Mouse (Mus musculus) embryo, embryonic 9.5 days (tissue): ENCODE data around the gene Larp1.

Experiments used
- DNase-seq: peaks from one replicate; pipeline ENCODE4 v3.0.0-alpha.2; 2017; ENCODE audit errors: extremely low spot score

Gene Larp1

DNA sequence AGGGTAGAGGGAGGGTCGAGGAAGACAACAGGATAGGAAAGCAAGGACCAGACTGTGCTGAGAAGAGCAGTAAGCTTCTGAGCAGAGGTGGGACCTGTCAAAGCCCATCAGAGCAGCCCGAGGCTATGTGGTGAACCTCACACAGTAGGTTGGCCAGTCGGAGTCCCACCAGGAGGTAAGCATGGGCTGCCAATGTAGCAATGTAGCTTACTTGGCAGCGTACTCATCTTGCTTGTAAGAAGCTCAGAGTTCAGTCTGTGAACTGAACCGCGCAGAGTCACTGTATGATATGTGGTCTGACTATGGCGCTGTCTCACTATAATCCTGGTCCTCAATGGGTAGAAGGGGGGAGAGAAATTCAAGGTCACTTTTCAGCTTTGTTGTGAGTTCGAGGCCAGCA is 5.7 kb upstream of the Larp1 start:
- DNase-seq, result no peak

GRCm38 (mm10) chr11:58003734-58004133 is 5.1 kb upstream of the Larp1 start:
- DNase-seq, result no peak

GRCm38 (mm10) chr11:58005110-58005509 is 3.8 kb upstream of the Larp1 start:
- DNase-seq, result no peak

GRCm38 (mm10) chr11:58008013-58008412 is 851 bp upstream of the Larp1 start:
- no peak for DNase-seq

GRCm38 (mm10) chr11:58008437-58009050 is 320 bp upstream of the Larp1 start:
- peak; percentile 91 for DNase-seq

- peak; percentile 50 for DNase-seq
Observed at GRCm38 (mm10) chr11:58009516-58010141, 765 bp downstream of the Larp1 start.

GRCm38 (mm10) chr11:58010226-58010781 is 1.4 kb downstream of the Larp1 start:
- DNase-seq, result peak; percentile 12

DNA sequence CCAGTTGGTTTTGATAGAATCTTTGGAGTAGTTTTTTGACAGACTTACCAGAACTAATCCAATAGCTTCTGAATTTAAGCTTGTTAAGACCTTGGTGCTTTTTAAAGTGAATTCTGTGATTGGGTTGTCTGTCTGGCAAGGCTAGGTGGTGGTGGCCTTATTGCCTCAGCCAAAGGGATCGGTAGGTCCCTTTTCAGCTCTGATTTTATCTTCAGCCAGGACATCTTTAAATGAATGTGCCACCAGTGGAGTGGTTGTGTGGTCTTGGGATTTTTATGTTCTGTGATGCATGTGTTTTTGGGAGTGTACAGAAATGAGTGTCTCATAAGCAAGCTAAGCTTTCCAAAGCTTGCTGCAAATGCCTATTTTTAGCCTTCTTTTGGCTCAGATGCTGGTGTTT is 2.1 kb downstream of the Larp1 start:
- DNase-seq, result no peak

DNA sequence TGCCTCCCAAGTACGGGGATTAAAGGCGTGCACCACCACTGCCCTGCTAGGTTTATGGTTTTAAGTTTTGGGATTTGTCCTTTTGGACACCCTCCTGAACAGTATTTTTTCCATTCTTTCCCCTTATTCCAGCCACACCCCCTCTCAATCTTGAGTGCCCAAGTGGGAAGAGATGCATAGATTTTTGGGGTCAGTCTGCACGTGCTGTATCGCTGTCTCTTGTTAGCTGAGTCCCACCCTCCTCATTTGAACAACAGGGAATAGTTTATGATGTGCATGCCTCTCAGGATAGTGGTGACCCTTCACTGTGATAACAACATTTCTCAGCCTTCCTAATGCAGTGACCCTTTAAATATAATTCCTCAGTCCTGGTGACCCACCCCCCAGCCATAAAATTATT is 2.9 kb downstream of the Larp1 start:
- DNase-seq, result no peak

DNA sequence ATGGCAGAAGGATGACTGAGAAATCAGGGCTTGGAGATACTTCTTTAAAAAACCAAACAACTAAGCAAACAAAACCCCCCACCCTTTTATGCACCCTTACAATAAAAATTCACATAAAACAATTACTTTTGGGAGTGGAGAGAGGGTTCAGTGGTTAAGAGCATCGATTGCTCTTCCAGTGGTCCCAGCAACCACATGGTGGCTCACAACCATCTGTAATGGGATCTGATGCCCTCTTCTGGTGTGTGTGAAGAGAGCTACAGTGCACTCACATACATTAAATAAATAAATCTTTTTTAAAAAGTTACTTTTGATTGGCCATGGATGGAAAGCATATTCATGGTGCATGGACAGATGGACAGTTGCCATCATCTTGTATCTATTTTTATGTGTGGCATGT is 3.8 kb downstream of the Larp1 start:
- no peak for DNase-seq

GRCm38 (mm10) chr11:58013100-58013499 is 4.2 kb downstream of the Larp1 start:
- no peak for DNase-seq

DNA sequence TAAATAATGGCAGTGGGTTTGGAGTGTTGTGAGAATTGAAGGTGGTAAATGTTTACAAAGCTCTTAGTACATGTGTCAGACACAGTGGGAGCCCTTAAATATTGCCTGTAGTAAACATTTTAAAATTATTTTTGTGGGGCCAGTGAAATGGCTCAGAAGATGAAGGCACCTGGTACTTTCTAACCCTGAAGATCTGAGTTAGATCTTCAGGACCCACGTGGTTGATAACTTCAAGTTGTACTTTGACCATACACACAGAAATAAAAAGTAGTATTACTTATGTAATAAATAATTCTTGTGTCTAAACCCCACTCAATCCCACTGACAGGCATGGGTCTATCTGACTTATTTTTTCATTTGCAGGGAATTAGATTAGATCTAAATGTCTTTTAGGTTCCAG is 5.7 kb downstream of the Larp1 start:
- no peak for DNase-seq

DNA sequence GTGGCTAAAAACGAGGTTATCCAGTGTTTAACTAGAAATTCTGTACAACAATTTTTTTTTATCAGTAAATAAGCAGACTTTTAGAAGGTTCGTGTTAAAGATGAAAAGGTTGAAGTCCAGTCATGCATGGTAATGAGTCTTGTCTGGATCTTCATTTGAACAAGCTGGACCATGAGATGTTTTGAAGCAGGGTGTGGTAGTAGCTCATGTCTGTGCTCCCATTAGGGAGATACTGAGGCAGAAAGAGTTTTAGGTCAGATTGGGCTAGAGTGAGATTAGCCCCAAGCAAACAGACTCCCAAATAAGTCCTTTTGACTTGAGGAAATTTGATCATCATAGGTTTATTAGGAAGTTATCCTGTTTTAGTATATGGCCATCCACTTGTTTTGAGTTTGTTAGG is 6.5 kb downstream of the Larp1 start:
- DNase-seq, result no peak

- DNase-seq, result no peak
Observed at GRCm38 (mm10) chr11:58016371-58016770, 7.5 kb downstream of the Larp1 start.

DNA sequence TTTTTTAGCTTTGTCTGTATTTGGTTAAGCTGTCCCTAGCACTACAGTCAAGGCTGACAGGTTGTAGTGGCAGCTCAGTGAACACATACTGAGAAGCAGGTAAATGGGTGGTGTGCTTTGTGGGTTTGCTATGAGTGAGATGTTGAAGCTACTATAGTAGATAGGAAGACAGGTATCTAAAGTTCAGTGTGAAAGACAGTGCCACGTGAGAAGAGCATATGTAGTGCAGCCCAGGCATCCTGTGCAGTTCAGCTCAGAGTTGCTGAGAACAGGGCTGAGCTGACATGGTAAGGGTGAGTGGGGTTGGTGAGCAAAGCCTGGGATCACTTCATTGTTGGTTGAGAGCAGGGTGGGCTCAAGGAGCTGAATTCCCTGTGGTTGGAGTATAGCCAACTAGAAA is 8.6 kb downstream of the Larp1 start:
- no peak for DNase-seq

- no peak for DNase-seq
Observed at GRCm38 (mm10) chr11:58018287-58018686, 9.4 kb downstream of the Larp1 start.

- DNase-seq, result no peak
Observed at GRCm38 (mm10) chr11:58018701-58019100, 9.8 kb downstream of the Larp1 start.

DNA sequence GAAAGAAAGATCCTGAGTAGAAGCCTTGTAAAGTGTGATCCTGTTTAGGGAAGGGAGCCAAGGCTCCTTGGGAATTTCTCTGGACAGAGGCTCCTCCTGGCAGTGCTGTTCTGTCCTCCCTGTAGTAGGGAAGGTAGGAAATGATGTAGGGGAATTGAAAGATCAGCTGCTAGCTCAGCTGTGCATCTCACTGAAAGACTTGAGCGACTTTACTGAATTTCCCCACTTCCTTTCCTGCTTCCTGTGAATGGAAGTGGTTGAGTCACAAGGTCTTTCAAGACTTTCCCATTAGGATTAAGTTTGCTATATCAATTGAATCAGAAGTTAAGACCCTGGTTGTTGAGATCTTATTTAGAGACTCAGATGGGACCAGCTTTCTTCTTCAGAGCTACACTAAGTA is 12.2 kb downstream of the Larp1 start:
- no peak for DNase-seq

DNA sequence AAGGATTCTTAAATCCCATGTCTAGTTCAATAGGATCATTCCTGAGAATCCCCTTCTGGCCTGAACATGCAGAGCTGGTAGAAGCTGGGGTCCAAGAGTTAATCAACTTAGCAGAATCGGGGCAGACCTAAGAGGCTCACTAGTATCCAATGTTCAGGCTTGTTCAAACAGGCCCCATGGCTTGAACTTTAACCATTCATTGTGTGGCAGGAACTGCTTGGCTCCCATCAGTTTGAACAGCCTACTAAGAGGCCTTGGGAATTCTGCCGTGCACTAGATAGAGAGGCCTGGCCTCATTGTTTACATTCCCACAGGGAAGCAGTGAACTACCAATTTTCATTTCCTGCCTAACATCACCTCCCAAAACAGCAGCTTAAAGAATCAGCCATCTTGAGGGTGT is 12.8 kb downstream of the Larp1 start:
- DNase-seq, result no peak

GRCm38 (mm10) chr11:58024271-58024670 is 15.4 kb downstream of the Larp1 start:
- DNase-seq, result no peak

DNA sequence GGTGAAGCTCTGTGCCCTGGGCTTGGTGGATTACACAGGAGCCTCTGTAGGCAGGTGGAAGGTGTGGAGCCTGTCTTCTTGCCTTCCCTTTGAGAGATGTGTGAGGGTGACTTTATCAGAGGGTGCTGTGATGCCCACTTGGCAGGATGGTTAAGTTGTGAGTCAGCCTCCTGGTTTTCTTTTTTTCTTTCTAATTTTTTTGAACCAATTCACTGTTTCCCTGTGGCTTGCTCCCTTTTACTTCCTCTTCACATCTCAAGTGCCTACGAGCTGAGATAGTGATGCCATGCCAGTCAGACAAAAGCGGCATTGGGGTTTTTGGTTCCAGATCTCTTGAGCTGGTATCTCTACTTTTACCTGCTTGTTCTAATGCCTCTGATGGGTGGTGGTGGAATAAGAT is 15.8 kb downstream of the Larp1 start:
- DNase-seq, result no peak

DNA sequence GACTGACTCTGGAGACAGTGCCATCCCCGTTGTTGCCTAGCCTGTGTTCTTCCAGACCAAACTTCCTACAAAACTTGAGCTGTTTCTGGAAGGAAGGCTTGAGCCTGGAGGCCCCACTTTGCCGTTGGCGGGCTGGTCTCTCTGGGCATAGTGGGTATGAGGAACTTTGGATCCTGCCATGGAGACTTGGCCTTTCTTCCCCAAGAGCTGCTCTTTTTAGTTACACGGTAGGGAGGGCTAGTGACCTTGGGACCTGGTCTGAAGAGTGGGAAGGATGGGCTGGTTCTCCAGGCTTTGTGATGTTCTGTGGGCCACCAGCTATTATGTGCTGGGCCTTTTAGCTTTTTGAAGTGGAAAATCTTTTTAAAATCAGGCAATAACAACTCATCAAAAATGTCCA is 17.0 kb downstream of the Larp1 start:
- DNase-seq, result no peak

GRCm38 (mm10) chr11:58026337-58026736 is 17.5 kb downstream of the Larp1 start:
- DNase-seq, result no peak

DNA sequence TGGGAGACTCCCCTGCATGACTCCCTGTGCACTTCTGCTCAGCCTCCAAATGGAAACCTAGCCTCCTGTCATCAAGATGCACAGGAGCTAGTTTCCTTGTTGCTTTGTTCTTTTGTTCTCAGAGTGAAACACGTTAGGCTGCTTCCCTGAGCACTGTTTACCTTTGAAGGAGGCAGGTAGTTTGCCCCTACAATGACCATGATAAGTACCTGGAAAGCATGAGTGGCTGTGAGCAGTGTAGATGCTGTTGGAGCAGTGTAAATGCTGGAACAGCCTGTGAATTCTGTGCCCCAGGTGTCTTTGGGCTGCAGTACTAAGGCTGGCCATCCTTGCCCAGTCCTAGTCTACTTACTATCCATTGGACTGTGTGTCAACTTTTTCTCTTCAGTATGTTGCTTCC is 18.0 kb downstream of the Larp1 start:
- no peak for DNase-seq
